Mouse (Mus musculus): Measurements from ENCODE around the gene Madcam1.
"Not testable (repeated sequence)": the region's sequence is repeated elsewhere in the genome, so short reads cannot be mapped to it uniquely, and the experiment has no call there.

Gene Madcam1

DNA sequence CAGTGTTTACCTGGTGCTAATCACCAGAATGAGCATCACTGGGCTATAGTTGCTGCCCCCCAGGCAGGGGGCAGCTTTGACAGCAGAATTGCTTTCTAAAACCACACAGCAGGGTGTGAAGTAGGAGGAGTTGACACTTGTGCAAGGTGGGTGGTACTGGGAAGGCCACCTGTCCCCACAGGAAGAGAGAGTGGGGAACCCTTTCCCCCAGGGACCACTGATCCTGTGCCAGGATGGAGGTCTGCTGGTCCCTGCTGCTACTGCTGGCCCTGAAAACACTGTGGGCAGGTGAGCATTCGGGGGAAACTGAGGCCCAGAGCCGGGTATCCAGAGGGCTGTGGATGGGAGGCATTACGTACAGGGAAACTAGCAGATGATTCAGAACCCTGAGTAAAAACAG lies 24.8 kb downstream of the Madcam1 start:
- in situ Hi-C loops (cut with MboI) = no loop called here

DNA sequence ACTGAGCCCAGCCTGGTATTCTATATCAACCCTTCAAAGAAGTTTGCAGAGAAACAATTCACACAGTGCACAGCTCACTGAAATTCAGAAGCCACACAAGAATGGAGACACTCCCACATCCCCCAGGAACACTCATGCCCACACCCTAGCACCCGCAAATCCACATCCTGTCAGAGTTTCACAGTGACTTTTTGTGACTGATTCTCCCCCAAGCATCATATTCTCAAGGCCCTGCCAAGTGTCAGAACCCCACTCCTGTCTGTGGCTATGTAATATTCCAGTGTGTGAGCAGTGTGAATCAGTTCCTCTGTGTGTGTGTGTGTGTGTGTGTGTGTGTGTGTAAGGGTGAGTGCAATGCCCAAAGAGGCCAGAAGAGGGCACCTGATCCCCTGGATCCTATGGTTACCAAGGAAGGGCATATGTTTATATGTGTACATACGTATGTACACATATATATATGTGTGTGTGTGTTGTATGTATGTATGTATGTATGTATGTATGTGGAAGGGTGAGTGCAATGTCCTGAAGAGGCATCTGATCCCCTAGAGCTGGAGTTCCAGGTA lies 27.7 kb downstream of the Madcam1 start:
- in situ Hi-C loops (cut with MboI) = no loop called here

DNA sequence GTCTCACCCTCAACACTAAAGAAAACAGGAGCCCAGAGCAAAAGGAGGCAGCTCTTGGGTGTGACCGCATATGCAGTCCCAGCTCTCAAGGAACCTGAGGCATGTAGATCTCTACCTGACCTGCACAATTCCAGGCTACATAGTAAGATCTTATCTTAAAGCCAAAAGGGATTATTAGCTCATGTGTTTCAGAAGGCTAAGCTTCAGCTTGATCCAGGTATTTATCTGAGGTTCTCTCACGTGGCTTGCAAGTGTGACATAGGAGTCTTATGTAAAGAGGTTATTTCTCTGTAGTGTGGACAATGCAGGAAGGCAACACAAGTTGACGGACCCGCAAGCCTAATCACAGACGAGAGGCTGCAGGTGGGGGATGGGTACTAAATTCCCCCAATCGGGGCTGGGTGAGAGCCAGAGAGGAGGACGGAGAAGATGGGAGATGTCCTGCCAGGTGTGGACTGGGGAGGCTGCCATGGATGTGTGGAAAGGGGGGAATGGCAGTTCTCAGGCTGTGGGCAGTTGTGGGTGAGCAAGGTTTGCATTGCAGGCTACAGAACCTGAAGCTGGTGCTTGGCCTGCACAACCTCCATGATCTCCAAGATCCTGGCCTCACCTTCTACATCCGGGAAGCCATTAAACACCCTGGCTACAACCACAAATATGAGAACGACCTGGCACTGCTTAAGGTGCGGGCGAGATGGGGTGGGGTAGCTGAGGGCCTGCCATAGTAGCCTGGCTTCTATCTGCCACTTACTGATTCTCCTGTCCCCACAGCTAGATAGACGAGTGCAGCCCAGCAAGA lies 29.4 kb downstream of the Madcam1 start:
- in situ Hi-C loops (cut with MboI) = no loop called here

DNA sequence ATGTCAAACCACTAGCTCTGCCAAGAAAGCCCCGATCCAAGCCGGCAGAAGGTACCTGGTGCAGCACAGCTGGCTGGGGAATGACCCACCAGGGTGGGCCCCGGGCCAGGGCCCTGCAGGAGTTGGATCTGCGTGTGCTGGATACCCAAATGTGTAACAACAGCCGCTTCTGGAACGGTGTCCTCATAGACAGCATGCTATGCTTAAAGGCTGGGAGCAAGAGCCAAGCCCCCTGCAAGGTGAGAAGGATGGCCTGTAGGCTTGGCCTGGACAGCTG lies 30.0 kb downstream of the Madcam1 start:
- in situ Hi-C loops (cut with MboI) = no loop called here

DNA sequence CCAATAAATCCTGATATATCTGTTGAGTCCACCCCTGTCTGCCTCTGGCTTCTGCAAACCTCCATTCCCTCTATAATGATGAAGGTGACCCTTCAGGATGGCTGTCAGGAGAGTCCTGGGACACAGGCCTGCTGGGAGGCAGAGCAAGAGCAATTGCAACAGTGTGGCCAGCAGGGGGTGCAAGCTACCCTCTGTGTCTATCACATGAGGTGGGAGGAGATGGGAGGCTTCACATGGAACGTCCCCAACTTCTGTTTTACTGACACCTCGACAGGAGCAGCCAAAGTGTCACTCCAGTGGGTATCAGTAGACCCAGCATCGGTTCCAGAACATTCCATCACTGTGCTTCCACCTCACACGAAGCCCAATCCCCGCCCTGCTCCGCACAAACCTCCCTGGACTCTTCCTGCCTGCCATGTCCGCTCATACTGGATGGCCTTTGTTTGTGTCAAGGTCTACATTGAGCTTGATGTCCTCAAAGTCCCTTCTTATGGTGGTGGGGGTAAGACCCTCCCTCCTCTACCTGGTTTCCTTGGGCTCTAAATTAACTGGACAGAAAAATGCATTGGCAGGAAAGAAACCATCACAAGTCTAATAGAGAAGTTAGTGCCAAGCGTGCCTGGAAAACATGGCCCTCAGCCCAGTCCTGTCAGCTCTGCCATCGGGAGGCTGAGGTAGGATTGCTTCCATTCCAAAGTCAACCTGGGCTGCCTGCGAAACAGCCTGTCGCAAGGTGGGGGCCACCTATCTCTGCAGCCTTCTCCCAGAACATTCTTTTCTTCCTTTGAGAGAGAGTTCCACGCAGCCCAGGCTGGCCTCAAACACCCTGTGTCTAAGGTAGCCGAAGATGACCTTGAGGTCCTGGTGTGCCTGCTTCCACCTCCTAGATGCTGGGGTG lies 31.1 kb downstream of the Madcam1 start:
- in situ Hi-C loops (cut with MboI) = no loop called here

DNA sequence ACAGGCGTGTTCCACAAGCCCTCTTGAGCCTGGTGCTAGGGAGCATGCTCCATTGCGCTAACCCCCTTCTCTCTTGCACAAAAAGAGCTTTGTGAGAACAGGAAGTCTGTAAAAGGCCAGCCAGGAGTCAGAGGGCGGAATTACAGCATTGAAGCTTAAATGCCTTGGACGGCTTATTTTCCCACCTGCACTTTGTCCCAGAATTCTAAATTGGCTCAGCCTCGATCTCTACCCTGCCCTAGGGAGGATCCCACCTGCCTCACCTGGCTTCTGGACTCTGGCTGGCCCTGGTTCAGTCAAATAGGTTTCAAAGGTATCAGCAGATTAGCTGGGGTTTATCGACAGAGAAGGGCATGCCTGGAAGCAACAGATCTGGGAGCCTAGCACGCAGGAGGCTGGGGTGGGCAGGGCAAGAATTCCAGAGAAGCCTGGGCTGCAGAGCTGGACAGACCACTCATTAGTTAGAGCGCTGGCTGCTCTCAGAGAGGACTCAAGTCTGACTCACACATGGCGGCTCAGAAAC lies 31.8 kb downstream of the Madcam1 start:
- in situ Hi-C loops (cut with MboI) = no loop called here

DNA sequence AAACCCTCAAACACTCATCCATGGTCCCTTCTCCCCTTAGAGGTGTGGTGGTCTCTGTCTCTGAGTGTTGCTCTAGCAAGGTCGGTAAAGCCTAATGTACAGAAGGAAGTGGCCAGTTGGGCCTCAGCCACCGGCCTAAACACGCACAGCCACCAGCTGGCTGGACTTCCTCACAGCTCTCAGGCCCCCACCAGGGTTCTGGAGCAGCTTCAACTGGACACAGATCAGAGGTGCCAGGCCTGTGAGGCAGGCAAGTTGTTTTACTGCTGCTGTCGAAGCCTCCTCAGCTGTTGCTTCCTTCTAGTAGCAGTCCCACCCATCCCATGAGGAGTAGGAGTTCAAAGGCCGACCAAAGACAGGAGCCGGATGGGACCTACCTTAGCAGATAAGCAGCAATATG lies 33.6 kb downstream of the Madcam1 start:
- in situ Hi-C loops (cut with MboI) = no loop called here

DNA sequence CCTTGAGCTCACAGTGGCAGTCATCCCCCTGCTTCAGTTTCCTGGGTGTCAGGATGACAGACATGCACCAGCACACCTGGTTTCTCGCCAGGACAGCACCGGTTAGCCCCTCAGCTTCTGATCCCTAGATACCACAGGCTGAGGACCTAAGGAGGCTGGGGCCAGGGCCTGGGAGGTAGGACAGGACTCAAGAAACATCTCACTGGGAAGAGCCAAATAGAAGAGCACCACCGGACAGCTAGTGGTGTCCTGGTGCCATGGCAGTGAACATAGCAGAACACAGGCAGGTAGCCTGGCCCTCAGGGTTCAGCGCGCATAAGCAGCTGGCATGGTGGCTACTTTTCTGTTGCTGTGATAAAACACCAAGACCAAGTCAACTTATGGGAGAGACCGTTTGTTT lies 34.1 kb downstream of the Madcam1 start:
- in situ Hi-C loops (cut with MboI) = no loop called here

DNA sequence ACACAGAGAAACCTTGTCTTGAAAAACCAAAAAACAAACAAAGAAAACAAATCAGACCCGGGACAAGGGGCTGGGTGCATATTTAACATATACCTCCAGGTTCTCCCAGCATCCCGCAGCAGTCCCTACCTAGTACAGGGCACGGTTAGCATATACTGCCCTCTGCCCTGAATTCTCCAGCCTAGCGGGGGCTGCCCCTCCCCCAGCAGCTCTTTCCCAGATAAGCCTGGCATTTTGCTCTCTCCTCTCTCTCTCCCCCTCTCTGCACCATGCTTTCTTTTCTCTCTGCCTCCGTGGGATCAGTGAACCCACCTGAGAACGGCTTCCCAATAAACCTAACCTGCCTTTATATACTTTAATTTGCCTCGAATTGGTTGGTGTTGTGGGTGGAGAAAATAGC lies 36.3 kb downstream of the Madcam1 start:
- in situ Hi-C loops (cut with MboI) = no loop called here

DNA sequence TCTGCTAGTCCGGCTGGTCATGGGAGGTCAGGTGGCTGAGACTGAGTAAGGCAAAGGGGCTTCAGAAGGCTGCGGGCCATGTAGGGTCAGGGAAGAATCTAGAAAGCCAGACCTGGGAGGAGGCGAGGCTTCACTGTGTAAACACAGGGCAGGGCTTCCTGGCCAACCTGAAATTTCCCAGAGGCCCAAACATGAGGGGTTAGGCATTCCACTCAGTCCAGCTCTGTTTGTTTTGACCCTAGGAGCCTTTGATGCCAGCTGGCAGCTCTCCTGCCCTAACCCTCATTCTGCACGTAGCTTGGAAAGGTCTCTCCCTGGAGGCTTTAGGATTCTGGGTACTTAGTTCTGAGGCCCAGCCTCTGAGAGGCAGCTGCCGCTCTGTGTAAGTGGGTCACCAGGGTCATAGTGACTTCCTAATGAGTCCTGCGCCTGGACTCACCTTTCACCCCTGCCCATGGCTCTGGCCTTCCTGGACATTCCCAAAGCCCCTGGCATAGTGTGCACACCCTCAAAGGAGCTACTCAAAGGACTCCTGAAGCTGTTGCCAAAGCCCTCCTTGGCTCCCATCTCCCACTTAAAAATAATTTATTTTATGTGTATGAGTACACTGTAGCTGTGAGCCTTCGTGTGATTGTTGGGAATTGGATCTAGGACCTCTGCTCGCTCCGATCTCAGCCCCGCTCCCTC lies 37.2 kb downstream of the Madcam1 start:
- in situ Hi-C loops (cut with MboI) = no loop called here

DNA sequence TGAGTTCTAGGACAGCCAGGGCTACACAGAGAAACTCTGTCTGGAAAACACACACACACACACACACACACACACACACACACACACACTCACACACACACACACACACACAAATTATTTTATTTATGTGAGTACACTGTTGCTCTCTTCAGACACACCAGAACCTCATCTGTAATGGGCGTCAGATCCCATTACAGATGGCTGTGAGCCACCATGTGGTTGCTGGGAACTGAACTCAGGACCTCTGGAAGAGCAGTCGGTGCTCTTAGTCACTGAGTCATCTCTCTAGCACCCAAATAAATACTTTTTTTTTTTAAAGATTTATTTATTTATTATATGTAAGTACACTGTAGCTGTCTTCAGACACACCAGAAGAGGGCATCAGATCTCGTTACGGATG lies 38.6 kb downstream of the Madcam1 start:
- in situ Hi-C loops (cut with MboI) = not testable (repeated sequence)

DNA sequence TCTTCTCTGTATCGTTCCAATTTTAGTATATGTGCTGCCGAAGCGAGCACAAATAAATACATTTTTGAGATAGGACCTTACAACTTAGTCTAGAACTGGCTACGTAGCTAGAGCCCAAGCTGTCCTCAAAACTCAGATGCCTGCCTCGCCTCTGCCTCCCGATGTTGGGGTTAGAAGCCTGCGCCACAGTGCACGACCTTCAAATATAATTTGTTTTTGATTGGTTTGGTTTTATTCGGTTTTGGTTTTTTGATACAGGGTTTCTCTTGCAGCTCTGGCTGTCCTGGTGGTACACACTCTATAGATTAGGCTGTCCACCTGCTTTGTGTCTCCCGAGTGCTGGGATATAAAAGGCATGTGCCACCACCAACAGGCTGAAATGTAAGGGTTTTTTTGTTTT lies 39.2 kb downstream of the Madcam1 start:
- in situ Hi-C loops (cut with MboI) = no loop called here

DNA sequence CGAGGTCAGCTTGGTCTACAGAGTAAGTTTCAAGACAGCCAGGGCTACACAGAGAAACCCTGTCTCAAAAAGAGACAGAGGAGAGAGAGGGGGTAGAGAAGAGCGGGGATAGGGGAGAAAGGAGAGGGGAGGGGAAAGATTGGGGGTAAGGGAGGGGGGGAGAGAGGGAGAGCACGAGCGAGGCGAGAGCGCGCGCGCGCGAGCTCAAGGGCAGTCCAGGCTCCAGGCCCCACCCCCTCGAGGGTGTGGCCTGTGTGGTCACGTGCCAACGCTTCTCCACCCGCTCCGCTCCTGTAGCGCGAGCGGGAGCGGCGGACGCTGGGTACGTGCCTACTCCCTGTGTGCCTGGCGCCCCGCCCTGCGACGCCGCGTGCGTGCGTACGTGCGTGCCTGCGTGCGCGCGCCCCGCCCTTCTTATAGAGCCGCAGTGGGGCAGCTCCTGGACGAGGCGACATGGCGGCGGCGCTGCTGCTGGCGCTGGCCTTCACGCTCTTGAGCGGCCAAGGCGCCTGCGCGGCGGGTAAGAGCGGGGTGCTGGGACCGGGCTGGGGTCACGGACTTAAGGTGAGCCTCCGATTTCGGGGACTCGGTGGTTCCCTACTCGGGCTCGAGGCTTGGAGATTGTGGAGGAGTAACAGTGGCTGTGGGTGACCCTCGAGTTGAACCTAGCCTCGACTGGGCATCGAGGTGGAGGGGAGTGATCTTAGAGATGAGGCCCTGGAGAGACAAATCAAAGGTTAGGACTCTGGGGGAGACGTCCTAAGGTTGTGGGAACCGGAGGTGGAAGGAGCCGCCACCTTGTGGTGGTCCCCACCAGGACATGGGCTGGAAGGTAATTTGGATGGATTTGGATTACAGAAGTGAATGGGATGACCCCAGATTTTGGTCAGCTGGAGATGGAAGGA lies 40.0 kb downstream of the Madcam1 start, which contains the start of gene Bsg:
TSS of gene Bsg (plus strand) at position 427 of the 905 bp plus-strand sequence.
- in situ Hi-C loops (cut with MboI) = no loop called here

DNA sequence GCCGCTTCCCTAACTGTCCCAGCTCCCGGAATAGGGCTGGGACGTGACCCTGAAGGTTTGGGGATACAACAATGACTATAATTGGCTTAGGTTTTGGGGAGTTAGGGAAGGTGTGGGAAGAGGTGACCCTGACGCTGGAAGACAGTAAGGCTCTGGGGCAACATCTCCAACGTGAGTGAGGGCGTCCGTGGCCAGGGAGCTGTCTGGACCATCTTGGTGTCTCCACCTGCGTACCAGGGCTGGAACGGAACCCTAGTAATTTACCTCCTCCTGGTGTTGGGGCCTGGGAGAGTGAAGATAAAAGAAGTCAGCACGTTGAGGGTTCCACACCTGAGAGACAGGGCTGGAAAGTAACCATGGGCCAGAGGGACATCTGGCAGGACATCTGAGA lies 40.6 kb downstream of the Madcam1 start:
- in situ Hi-C loops (cut with MboI) = no loop called here

DNA sequence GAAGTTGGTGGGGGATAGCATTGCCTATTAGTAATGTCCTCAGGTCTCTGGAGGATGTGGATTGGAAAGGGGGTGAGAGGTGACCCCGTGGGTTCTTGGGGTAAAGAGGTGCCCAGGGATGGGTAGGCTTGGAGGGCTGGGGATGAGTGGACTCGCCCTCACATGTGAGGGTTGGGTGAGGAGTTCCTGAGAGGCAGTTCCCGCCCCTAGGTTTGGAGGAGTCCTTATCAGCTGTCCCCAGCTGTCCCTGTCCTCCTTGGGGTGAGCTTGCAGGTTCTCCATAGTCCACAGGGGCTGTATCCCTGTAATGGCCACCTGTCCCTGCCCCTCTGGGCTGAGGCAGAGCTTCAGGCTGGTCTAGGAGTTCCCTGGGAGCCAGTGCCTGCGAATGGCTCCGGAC lies 41.6 kb downstream of the Madcam1 start:
- in situ Hi-C loops (cut with MboI) = no loop called here

DNA sequence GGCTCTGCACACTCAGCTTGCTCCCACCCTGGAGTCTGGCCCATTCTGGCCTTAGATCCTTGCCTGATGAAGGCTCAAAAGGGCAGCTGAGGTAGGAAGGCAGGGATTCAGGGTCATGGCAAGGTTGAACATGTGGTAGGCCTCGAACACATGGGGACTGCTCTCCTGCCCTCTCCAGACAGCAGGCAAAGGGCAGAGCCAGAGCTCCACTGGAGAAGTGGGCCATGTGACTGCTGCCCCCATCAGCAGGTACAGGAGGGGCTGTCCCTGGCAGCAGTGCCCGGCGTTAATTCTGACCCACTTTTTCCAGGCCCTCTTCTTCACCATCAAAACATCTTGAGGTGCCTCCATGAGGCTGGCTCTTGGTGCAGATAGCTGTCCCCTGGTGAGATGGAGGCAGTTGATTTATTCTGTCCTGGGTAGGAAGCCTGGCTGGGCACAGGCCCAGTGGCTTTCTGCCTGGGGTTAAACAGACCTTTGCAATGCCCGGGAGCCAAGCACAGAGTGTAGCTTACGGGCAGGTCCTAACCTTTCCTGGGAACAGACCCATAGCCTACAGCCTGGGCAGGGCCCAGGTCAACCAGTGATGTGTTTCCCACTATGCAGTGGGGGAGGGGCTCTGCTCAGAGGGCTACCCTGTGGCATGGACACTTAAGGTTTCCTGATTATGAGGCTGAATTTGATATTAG lies 42.2 kb downstream of the Madcam1 start:
- in situ Hi-C loops (cut with MboI) = no loop called here

DNA sequence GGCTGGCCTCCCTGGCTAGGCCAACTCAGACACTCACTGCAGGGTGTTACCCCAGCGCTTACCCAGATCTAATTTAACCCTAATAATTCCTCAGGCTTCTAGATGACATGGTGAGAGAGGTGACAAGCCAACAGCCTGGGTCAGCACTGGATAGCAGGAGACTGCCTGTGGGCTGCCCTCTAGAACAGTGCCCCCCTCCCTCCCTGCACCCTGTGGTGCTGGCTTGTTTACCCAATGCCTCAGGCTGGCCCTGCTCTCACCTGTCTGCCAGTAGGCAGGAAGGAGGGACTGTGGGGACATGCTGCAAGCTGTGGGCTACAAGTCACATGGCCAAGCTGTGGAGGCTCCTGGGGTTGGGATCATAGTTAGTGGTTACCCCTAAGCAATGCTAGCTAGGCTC lies 42.8 kb downstream of the Madcam1 start:
- in situ Hi-C loops (cut with MboI) = no loop called here

DNA sequence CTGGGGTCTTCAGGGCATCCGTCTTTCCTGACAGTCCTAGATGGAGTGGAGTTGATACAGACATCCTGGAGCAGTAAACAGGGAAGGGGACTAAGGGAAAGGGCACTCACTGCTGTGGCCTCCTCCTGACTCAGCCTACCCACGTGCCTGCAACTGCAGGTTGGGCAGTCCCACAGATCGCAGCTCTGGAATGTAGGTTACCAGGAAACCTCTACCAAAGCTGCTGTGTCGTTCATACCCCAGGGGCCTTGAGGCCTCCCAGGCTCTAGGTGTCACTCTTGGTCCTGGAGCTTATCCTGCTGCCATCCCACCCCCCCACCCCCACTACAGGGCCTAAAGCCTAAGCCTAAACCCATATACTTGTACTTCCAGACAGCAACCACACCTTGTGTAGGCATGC lies 43.4 kb downstream of the Madcam1 start:
- in situ Hi-C loops (cut with MboI) = no loop called here

DNA sequence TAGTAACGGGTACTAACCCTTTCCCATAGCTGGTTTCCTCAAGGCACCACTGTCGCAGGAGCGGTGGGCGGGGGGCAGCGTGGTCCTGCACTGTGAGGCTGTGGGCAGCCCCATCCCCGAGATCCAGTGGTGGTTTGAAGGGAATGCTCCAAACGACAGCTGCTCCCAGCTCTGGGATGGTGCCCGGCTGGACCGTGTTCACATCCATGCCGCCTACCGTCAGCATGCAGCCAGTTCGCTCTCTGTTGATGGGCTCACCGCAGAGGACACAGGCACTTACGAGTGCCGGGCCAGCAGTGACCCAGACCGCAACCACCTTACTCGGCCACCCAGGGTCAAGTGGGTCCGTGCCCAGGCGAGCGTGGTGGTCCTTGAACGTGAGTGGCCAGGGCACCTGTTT lies 44.3 kb downstream of the Madcam1 start:
- in situ Hi-C loops (cut with MboI) = no loop called here

DNA sequence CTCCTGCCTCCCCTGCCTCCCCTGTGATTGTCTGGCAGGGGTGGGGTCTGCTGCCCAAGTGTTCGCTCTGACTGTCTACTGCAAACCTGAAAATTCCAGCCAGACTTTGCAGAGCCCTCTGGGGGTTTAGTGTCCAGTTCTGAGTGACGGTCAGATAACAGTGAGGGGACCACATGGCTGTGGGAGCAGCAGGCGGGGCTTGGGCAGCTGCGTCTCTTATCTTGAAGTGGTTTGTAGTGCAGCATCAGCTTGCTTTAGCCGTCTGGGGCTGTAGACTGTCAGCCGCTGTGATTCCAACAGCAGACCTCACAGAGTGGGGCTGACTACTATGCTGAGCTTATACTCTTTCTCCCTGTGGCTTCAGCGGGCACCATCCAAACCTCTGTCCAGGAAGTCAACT lies 44.9 kb downstream of the Madcam1 start:
- in situ Hi-C loops (cut with MboI) = no loop called here

DNA sequence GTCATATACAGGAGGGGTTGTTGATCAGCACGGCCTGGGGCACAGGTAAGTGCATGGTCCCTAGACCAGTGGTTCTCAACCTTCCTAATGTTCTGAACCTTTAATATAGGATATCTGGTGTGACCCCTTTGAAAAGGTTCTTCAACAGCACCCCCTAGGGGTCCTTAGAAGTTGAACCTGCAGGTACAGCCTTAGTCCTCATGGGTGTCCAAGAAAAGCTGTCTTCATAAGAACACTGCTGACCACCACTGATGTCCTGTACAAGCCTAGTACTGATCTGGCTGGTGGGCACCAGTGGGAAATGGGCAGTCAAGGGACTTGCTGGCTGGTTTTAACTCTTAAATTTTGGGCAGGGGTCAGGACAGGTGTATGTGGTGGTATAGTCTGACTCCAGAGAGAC lies 47.7 kb downstream of the Madcam1 start:
- in situ Hi-C loops (cut with MboI) = no loop called here

Measured in mature B cell (primary cell).